Mouse (Mus musculus) cerebellum, adult 9-11 months (tissue): ENCODE measurements at regions not wholly inside any gene's neighbourhood (a gene's known extent, or its start where the extent isn't known, plus 50 kb on each side); places are given as distances from the start of the nearest gene placed in this dataset.
"Not testable (repeated sequence)": the region's sequence is repeated elsewhere in the genome, so short reads cannot be mapped to it uniquely, and the experiment has no call there.

Experiments used
- DNase-seq: peaks from one replicate; pipeline ENCODE4 v3.0.0; 2022

DNA sequence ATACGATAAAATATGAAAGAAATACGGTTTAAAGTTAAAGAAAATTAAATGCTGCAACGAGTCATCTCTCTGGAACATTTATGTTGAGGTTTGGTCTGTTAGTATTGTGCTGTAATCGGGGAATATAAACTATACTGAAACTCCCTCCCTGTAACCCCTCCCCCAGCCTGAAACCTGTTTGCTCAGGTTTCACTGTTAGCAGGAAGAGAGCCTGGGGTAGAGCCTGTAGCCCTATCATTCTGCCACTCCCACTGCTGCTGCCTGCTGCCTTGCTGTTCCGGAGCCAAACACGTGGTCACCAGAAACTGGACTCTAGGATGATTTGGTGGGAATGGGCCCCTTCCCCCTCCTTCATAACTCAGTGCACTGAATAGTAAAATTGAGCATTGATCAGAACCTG, 127.3 kb upstream of the Tram1l1 start:
- DNase-seq: not testable (repeated sequence)

DNA sequence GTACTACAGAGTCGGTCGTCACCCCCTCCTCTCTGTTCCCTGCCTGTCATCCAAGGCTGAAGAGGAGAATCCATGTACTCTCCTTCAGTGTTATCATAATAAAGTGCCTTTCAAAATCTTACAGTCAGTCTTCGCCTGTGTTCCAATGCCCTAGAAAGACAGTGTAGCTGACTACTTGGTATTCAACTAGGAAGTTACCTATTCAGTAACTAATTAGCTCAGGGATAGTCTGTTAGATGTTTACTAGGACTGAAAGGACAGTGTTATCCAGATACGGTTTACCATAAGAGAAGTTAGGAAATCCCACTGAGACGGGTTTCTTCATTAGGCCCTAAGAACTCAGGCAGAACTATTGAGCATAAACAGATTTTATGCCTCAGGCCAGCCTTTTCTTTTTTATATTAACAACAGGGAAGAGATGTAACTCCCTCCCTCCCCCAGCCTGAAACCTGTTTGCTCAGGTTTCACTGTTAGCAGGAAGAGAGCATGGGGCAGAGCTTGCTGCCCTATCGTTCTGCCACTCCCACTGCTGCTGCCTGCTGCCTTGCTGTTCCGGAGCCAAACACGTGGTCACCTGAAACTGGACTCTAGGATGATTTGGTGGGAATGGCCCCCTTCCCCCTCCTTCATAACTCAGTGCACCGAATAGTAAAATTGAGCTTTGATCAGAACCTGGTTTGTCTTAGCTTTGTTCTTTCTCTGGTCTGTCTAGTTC, 120.3 kb upstream of the Tram1l1 start:
- DNase-seq: not testable (repeated sequence)

DNA sequence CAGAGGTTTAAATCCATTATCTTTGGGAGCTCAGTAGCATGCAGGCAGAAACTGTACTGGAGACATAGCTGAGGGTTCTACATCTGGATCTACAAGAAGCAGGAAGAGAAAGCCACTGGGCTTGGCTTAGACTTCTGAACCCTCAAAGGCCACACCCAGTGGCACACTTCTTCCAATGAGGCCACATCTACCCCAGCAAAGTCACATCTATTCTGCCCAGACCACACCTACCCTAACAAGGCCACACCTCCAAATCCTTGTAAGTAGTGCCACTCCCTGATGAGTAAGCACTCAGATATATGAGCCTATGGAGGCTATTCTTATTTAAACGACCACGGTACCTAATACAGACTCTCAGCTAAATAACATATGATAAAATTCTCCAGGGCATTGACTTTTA, 103.5 kb upstream of the Tram1l1 start:
- DNase-seq: no peak

DNA sequence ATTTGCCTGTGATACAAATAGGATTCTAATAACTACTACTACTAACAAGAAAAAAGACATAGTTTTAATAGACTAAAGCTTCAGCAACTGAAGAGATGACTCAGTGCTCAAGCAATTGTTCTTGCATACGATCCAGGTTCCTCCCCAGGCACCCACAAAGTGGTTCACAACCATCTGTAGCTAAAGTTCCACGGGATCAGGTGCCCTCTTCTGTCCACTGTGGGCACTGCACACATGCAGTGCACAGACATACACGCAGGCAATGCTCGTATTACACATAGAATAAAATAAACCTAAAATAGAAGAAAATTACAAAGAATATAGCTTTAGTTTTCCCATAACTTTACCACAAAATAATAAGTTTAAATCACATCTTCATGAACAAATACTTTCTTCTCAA, 94.7 kb upstream of the Tram1l1 start:
- no peak for DNase-seq

DNA sequence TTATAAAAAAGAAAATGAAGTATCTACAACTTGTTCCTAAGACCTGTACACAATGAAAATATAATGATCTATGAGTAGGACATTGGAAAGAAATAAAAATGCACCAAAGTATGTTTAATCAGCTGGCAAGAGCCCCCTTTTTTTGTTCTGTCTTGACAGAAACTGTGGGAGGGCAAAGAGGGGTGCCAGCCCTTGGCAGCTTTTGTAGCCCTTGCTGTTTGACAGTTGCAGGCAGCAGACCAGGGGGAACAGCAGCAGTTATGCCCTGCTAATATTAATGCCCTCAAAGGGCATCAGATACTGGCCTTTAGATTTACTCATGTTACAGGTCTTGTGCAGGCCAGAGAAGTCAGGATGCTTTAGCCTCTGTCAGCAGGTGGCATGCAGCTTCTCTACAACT, 93.0 kb upstream of the Tram1l1 start:
- DNase-seq: no peak

DNA sequence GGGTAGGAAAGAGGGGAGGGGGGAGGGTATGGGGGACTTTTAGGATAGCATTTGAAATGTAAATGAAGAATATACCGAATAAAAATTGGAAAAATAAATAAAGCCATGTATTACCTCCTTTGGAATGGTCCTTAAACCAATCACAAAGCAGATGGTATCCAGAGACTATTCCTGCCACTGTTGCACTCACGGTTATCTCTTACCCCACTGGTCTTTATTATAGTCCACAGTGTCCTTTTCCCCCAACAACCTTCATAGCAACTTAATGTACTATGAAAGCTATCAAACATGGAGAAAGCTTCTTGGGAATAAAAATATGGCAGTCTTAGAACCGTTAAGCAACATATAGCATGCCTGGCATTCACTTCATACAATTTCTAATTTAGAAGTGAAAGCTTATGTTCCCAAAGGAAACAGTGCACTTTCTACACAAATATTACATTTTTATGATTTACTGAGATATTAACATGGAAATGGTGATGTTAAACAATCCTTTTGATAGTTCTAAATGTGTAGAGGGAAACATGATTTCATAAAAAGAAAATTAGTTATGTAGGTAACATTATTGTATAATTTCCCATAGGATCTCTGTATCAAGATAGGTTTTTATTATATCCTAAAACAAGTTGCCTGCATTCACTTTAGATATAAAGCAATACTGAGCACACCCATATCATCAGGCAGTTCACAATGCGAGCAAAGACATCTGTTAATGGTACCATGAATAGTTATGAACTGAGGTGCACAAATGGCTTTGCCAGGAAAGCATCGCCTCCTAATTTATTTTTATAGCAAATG, 79.5 kb upstream of the Tram1l1 start:
- DNase-seq: no peak

DNA sequence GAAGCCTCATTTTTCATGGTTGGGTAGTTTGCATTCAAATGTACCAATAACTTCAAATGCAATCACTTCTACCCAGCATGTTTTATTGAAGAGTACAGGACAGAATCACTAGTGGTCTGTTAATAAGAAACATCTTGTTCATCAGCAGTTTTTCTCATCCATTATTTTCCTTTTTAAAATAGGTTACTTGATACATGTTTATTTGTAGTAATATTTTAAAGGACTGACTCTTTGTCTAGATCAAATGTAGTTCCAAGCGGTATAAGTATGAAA, 79.0 kb upstream of the Tram1l1 start:
- no peak for DNase-seq

DNA sequence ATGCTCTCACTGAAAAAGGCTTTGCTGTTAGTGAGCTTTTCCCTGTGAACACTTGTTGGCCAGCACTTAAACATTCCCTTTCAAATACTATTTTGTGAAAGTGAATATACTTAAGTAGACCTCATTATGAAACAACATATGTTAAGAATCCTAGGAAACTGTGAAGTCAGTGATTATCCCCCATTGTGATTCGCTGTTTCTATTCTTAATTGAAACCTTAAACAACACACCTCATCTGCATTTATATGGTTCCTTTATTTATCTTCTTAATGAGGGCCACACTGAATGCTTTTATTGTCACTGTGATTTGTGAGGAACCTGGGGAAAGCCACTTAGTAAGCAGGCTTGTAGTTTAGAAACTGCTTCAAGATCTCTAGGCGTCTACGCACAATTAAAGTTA, 58.5 kb upstream of the Tram1l1 start:
- no peak for DNase-seq

DNA sequence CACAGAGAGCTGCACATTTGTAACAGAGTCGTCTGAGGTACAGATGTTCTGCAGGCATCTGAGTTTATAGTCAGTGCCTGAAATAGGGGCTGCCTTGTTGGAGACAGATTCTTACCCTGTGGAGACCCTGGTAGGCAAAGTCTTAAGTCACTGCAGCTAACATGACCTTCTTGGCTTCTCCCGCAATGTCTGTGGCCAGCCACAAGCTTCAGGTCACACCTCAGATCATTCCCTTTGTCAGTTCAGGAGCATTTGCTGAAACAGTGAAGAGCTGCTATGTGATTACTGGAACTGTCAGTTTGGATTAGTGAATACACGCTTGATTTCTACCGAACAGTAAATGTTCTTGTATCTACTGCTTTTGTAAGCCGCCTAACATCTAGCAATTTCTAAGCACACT, 53.8 kb upstream of the Tram1l1 start:
- DNase-seq: no peak

DNA sequence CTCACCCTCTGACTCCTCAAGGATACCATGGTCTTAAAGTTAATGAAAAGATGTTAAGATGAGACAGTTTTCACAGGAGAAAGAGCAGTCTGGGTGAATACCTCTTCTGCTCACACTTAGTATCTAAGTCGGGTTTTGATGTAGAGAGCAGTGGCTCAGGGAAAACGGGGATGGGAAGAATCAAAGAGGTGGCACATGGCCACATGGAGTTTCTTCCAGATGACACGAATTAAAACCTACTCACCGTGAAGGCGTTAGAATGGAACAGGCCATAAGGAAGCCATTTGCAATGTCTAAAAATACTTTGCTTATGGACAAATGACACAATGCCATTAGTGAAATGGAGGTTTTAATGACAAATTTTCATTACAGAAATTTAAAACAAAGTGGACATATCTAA, 50.1 kb upstream of the Tram1l1 start:
- DNase-seq: peak; percentile 21
